Mouse (Mus musculus) kidney, postnatal 36 days (tissue): ENCODE measurements around the gene Rps9.
"Not testable (repeated sequence)": the region's sequence is repeated elsewhere in the genome, so short reads cannot be mapped to it uniquely, and the experiment has no call there.

Experiments used
- DNase-seq, 2 experiments: peaks; one replicate each; pipeline ENCODE4 v3.0.0; 2021 to 2022; ENCODE audit warnings: mixed read lengths in 2 of 2

Gene Rps9

DNA sequence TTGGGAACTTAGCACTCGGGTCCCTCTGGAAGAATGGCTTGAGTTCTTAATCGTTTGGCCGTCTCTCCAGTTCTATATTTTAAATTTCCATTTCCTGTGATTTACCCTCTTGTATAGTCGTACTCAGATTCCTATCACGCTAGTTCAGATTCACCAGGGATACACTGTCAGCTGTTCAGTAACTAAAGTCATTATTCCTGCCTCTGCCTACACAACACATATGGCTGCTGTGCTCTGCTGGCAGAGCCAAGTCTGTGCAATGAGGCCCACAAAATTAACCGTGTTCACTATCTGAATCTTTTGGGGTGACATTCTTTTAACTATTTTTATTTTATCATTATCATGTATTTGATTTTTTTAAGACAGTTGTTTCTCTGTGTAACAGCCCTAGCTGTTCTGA lies 5.3 kb upstream of the Rps9 start:
- no peak for DNase-seq

DNA sequence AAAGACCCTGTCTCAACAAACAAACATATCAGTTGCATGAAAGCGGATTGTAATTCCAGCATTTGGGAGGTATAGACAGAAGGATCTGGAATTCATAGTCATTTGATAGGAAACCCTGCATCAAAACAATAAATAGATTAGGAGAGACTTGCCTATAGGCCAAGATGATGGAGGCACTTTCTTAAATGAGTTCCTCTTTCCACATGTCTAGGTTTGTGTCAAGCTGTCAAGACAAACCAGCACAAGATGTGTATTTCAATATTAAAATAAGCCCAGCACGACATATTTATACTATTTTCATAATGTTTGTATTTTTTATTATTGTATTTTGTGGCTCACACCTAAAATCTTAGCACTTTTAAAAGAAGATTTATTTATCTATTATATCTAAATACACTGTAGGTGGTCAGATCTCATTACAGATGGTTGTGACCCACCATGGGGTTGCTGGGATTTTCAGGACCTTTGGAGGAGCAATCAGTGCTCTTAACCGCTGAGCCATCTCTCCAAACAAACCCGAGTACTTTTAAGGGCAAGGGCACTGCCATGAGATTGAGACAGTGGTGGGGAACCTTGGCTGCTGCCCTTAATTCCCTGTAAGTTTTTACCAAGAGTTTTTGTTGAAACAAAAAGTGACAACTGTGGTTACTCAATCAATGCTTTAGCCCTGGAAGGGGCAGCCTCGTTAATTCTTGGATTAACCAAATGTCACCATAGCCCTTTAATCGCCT lies 480 bp upstream of the Rps9 start:
- DNase-seq: no peak

DNA sequence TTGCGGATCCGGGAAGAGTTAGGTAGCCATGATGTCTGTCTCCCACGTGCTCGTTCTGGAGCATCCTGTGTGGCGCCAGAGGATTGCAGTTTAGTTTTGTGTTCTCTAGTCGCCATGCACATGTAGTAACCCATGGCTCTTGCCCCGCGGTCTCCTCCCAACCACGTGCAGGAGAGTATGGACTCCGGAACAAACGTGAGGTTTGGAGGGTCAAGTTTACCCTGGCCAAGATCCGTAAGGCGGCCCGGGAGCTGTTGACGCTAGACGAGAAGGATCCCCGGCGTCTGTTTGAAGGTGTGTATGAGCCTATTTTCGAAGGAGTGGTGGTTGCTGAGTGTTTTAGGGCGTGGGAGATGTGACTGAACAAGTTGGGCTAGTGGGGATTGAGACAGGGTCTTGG lies 682 bp downstream of the Rps9 start:
- no peak for DNase-seq

DNA sequence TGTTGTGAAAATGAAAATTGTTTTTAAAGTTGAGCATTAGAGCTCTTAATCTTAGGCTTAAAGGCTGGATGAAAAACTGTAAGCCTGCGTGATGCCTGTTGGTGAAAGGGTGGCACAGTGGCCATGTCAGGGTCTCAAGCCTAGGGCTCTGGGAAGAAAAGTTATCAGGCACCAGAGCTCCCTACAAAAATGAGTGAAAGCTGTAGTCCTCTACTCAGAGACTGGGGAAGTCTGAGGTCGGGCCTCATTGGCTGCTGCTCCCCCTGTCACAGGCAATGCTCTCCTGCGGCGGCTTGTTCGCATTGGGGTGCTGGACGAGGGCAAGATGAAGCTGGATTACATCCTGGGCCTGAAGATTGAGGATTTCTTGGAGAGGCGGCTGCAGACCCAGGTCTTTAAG lies 1.7 kb downstream of the Rps9 start:
- not testable (repeated sequence) for DNase-seq

DNA sequence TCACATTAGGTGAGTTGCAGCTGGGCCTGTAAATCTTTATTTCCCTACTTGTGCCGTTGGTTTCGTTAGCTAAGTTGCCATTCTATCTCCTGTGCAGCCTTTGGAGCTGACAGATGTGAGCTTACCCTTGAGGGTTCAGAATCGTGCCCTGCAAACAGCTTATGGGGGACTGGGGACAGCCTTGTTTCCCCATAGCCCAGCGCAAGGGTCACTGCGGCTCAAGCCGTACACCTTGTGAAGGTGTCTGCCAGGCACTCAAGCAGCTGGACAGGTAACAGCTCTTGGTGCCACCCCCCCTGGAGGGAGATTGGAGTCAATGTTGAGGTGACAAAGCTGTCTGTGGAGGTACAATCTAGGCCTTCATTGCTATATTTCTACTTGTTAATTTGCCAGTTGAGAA lies 2.1 kb downstream of the Rps9 start:
- DNase-seq: no peak

DNA sequence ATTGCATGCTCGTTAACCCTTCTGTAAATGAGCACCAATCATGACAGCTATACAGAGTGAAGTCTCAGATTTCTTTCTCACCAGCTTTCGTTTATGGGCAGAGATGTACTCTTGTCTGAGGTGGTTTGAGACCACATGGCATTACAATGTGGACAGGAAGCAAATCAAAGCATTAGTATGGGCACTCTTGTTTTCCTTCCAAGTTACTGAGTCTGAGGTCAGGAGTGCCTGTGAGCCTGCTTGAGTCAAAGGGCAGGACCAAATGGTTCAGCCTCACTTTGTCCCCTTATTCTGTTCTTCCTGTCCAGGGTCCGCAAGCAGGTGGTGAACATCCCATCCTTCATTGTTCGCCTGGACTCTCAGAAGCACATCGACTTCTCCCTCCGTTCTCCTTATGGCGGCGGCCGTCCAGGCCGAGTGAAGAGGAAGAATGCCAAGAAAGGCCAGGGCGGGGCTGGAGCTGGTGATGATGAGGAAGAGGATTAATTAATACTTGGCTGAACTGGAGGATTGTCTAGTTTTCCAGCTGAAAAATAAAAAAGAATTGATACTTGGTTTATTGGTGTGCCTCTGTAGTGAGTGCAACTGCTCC lies 2.6 kb downstream of the Rps9 start:
- DNase-seq: no peak

DNA sequence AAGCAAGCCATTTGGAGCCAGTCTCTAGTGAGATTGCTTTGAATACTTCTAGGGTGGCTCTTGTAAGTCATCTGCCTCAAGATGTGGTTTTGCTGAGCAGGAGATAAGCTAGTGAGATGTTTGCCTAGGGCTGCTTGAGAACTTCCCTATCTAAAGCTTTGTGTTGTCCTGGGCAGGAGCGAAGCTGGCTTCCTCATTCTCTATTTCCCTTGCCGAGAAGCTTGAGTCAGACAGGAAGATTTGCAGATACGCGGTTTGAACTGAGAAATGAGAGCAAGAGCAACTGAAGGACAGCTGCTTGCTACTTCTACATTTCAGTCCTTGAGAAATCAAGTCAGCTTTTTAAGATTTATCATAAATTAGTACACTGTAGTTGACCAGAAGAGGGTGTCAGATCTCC lies 3.2 kb downstream of the Rps9 start:
- DNase-seq: no peak

DNA sequence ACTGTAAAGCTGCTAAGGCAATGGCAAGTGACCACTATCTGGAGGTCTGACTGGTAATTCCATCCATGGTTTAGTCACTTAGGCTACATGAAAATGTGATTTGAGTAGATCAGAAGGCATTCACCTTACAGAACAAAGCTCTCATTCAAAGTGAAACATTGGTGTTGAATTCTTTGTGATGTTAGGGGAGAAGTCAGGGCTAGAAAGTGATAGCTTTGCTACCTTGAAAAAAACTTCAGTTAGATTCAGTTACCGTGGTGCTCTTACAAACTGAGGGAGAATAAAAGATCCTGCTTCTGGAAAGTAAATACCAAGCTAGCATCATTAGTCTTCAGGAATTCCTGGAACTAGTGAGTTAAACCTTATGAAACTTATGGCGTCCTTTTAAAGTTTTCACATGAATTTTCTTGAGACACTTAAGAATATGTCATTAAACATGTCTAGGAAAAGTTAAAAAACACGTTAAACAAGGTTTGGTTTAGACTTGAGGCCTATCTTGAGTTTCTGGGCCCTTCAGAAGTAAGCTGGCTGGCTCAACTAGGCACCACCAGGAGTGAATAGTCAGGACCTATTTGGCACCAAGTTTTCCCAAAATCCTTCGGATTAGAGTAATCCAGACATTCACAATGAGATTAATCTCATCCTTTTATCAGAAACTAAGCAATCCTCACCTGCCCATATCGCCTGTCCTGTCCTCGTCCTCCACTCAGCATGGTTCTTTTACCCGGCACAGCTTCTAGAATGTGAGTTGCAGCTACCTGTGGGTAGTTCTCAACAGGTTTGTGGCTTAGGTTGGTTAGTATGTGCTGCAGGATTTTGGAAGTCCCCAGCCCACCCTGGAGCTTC lies 4.0 kb downstream of the Rps9 start:
- DNase-seq: no peak

DNA sequence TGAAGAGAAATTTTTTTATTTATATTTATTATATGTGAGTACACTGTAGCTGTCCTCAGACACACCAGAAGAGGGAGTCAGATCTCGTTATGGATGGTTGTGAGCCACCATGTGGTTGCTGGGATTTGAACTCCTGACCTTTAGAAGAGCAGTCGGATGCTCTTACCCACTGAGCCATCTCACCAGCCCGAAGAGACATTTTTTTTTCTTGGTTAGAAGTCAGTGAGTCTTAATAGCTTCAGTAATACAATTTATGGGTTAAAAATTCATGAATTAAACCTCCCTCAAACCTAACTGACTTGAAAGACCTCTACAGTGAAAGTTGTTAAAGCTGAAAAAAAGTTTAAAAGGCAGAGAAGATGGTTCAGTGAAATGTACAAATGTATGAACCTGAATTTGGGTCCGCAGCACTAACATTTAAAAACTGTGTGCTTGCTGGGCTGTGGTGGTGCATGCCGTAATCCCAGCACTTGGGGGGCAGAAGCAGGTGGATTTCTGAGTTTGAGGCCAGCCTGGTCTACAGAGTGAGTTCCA lies 4.7 kb downstream of the Rps9 start:
- DNase-seq: not testable (repeated sequence)

DNA sequence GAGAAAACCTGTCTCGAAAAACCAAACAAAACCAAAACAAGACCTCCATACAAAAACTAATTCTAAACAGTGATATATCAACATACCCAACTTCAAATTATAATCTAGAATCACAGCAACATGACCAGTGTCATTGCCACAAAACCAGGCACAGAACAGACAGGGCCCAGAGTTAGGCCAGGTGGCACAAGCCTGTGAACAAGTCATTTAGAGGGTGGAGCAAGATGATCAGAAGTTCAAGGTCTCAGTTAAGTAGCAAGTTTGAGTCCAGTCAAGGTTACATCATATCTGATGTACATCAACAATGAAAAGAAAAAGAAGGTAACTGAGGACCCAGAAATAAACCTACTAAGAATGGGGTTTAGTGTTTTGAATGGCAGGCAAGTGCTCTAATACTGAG lies 5.2 kb downstream of the Rps9 start:
- DNase-seq: no peak

DNA sequence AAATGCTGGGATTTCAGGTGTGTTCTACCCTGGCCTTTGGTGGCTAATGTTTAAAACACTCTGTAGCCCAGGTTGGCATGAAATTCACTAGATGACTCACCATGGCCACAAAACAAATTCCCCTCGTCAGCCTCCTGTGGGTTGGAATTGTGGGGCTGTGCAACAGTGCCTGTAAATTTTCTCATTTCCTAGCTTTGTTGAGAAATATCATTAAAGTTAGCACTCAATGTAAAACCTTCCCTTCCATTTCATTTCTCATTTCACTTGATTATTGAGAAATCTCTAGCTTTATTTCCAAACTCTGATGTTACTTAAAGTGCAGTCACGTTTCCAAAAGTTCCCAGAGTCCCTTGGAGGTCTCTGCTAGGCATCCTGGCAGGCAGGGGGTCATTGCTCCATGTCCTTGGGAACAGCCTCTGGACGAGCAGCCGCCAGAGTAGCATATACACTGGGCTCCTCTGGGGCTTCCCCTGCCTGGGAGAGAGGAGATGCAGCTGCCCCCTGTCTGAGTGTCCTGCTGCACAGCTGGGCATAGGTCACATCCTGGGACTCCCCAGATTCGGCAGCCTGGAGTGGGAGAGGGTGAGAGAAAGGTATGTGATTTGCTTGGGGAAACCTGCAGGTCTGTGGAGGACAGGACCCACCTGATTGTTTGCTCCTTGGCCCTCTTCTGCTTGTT lies 8.6 kb downstream of the Rps9 start:
- no peak for DNase-seq

DNA sequence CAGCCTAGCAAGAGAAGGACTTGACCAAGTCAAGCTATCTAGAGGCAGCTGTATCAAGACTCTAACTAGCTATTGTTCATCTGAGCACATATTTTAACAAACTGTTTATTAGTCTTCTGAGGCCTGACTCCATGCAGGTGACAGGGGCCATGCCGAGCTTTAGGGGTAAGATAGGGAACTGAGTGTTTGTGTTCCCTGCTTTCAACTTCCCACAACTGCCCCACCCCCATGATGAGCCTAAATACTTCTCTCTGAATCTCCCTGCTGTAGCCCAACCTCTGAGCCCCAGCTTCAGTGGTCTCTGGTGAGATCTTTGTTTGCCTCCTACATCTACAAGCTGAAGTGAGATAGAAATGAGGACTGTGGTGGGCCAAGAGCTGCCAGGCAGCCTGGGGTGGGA lies 11.5 kb downstream of the Rps9 start:
- peak in 1 of 2 experiments; percentile 21 for DNase-seq

DNA sequence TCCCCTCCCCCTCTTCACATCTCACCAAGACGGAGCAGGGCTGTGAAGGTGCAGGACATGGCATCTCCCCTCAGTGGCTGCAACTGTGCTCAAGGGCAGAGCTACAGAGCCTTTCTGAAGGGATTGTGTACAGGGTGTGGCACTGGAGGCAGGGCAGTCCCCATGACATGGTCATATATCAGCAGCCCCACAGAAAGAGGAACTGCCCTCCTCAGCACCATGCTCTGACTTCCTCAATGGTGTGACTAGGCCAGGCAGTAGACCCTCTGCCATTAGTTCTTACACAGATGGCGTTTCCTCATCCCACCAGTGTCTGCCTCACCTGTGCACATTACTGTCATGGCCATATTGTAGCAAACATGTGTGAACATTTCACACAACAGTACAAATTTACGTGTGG lies 16.5 kb downstream of the Rps9 start, which contains the start of gene Pirb:
Pirb (minus strand) TSS at position 124 of the 400 bp plus-strand sequence.
- DNase-seq: not testable (repeated sequence)

DNA sequence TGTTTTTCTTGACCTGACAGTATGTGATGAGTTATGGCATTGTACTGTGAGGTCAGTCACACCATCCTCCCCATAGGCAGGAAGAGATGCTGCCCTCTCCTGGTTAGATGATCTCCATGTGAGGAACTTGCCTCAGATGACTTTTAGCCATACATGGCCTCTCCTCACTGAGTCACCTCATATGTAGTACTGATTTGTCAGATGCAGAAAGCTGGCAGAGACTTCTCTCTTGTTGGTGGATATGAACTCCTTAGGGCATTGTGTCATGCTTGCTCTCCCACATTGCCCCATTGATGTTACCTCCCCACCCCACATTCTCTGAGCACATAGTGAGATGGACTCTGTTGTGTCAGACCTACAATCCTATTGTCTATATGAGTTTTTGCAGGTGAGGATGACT lies 21.7 kb downstream of the Rps9 start:
- DNase-seq: not testable (repeated sequence)

DNA sequence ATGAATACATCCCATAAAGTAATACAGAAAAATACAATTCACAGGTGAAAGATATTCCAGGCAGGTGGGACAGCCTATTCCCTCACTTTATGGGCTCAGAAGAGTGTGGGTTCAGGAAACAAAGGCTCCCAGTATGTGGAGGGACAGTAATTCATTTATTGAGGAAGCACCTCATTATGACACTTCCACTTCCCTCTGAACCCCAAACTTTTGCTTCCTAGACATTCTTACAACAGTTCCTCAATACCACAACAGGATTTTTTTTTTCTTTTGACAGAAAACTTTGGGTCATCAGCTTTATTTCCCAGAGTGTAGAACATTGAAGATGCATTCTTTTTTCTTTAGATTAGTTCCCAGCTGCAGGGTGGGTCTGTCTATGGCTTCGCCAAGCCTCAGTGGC lies 28.9 kb downstream of the Rps9 start:
- DNase-seq: not testable (repeated sequence)
